In genomic region chr8:84738715-84739400, GRCm38 (mm10) we compare ENCODE assay signal across 8 mouse cellular contexts. TPM values are rescaled to one million over a fixed set of nuclear protein-coding genes. Genes with fewer than 3 reads are reported as not detected.
DNase-seq lines count a peak whose midpoint lies in the region; ATAC-seq and TF ChIP-seq lines count a peak whose summit lies in the region.

No protein-coding gene starts in this region.

- no peak overlapping the region for H3K4me3 ChIP-seq in lung, embryonic 16.5 days (ENCODE audit: low read length)
- no peak overlapping the region for H3K4me3 ChIP-seq in hindbrain, embryonic 13.5 days
- no peak overlapping the region for H3K4me3 ChIP-seq in olfactory bulb, adult 2 months (ENCODE audit: insufficient read depth, low read depth, low read length)

- H3K36me3 ChIP-seq in lung, embryonic 16.5 days (ENCODE audit: control insufficient read depth, insufficient read depth, low read length): no peaks in the 10 kb centered on the region
- H3K36me3 ChIP-seq in hindbrain, embryonic 13.5 days: no peaks in the 10 kb centered on the region

- H3K9ac ChIP-seq in lung, embryonic 16.5 days (ENCODE audit: low read length): peak overlapping the region; percentile 55; the same call in 1 of the 2 replicates
- peak overlapping the region; percentile 51; the same call in 1 of the 2 replicates for H3K9ac ChIP-seq in hindbrain, embryonic 13.5 days

- H3K4me2 ChIP-seq in lung, embryonic 16.5 days (ENCODE audit: low read depth, low read length): no peak overlapping the region
- H3K4me2 ChIP-seq in hindbrain, embryonic 13.5 days: no peak overlapping the region

- peak overlapping the region; percentile 70 for H3K27ac ChIP-seq in lung, embryonic 16.5 days (ENCODE audit: low read length)
- peak overlapping the region; percentile 64 for H3K27ac ChIP-seq in hindbrain, embryonic 13.5 days
- H3K27ac ChIP-seq in olfactory bulb, adult 2 months (ENCODE audit: insufficient read depth, low read depth, low read length): peak overlapping the region; percentile 36; the same call in 1 of the 2 replicates

- no peak for TF ChIP-seq POLR2A in olfactory bulb, adult 2 months (IDR thresholded peaks at IDR 0.05; ENCODE audit: insufficient read depth, low read depth, low read length)

- peak; percentile 92 for DNase-seq in heart, adult 11 months
- DNase-seq in heart, adult 9 months (ENCODE audit: low spot score in 2 of 2): no peak
- DNase-seq in lung, adult 18-20 months: no peak
- no peak for DNase-seq in urinary bladder, postnatal 36 days (ENCODE audit: low spot score in 2 of 2)

- H3K4me1 ChIP-seq in lung, embryonic 16.5 days (replicated peaks; ENCODE audit: control insufficient read depth, insufficient read depth, low read length): peaks cover 68% of the 10 kb centered on the region
- peaks cover 91% of the 10 kb centered on the region for H3K4me1 ChIP-seq in hindbrain, embryonic 13.5 days (replicated peaks)
- H3K4me1 ChIP-seq in olfactory bulb, adult 2 months (ENCODE audit: control insufficient read depth, insufficient read depth, low read length): peaks cover 59% of the 10 kb centered on the region

- ATAC-seq in lung, embryonic 16.5 days (ENCODE audit: low read depth): no peak
- ATAC-seq in hindbrain, embryonic 13.5 days (ENCODE audit: low FRiP score): no peak
- ATAC-seq in monocyte, adult 5-6 weeks (replicated peaks; ENCODE audit: insufficient number of reproducible peaks, low FRiP score, low TSS enrichment, poor library complexity, severe bottlenecking): no peak

- no peaks in the 10 kb centered on the region for H3K27me3 ChIP-seq in lung, embryonic 16.5 days (ENCODE audit: control insufficient read depth, insufficient read depth, low read depth, low read length)
- peaks cover 100% of the 10 kb centered on the region for H3K27me3 ChIP-seq in hindbrain, embryonic 13.5 days

- 59% methylated on average over 10 of the region's 10 CpGs for WGBS in lung, embryonic 16.5 days
- WGBS in hindbrain, embryonic 13.5 days: 38% methylated on average over 10 of the region's 10 CpGs
- 67% methylated on average over 10 of the region's 10 CpGs for WGBS in olfactory bulb, adult 2 months

- no peaks in the 10 kb centered on the region for H3K9me3 ChIP-seq in lung, embryonic 16.5 days (ENCODE audit: control insufficient read depth, low read length)
- H3K9me3 ChIP-seq in hindbrain, embryonic 13.5 days: no peaks in the 10 kb centered on the region

- no peak for TF ChIP-seq CTCF in olfactory bulb, adult 2 months (IDR thresholded peaks at IDR 0.05; ENCODE audit: insufficient read depth, low read depth, low read length)

RNA-seq across cellular contexts. Expression of gene G430095P16Rik, which starts 16.1 kb away (rescaled TPM):
- polyA plus RNA-seq in lung, embryonic 16.5 days (2015; fragmentation: Nextera tagmentation; extraction: Ambion mirVana): 3.1 and 3.7 TPM in 2 replicates
- 1.0 and 2.3 TPM in 2 replicates for polyA plus RNA-seq in hindbrain, embryonic 13.5 days (2015; fragmentation: Nextera tagmentation; extraction: Ambion mirVana)
- not detected in 2 replicates for polyA plus RNA-seq in olfactory bulb, adult 2 months (2012; ENCODE audit: insufficient read depth, insufficient read length, low replicate concordance, missing spikeins)
- total RNA-seq in monocyte, adult 5-6 weeks (2017): 6.4 to 8.9 TPM (median 8.2 TPM) in 3 replicates

RNA-seq across cellular contexts. Expression of gene Lyl1, which starts 37.6 kb away (rescaled TPM):
- polyA plus RNA-seq in lung, embryonic 16.5 days (2015; fragmentation: Nextera tagmentation; extraction: Ambion mirVana): 11.4 and 12.5 TPM in 2 replicates
- 3.9 and 4.2 TPM in 2 replicates for polyA plus RNA-seq in hindbrain, embryonic 13.5 days (2015; fragmentation: Nextera tagmentation; extraction: Ambion mirVana)
- polyA plus RNA-seq in olfactory bulb, adult 2 months (2012; ENCODE audit: insufficient read depth, insufficient read length, low replicate concordance, missing spikeins): not detected in 2 replicates
- 41.7 to 46.2 TPM (median 45.0 TPM) in 3 replicates for total RNA-seq in monocyte, adult 5-6 weeks (2017)

RNA-seq across cellular contexts. Expression of gene Nacc1, which starts 51.2 kb away (rescaled TPM):
- 16.9 and 19.5 TPM in 2 replicates for polyA plus RNA-seq in lung, embryonic 16.5 days (2015; fragmentation: Nextera tagmentation; extraction: Ambion mirVana)
- polyA plus RNA-seq in hindbrain, embryonic 13.5 days (2015; fragmentation: Nextera tagmentation; extraction: Ambion mirVana): 13.7 and 14.4 TPM in 2 replicates
- polyA plus RNA-seq in olfactory bulb, adult 2 months (2012; ENCODE audit: insufficient read depth, insufficient read length, low replicate concordance, missing spikeins): not detected in 2 replicates
- total RNA-seq in monocyte, adult 5-6 weeks (2017): 29.0 to 50.5 TPM (median 36.3 TPM) in 3 replicates

RNA-seq across cellular contexts. Expression of gene Trmt1, which starts 52.8 kb away (rescaled TPM):
- polyA plus RNA-seq in lung, embryonic 16.5 days (2015; fragmentation: Nextera tagmentation; extraction: Ambion mirVana): 54.7 and 58.8 TPM in 2 replicates
- polyA plus RNA-seq in hindbrain, embryonic 13.5 days (2015; fragmentation: Nextera tagmentation; extraction: Ambion mirVana): 51.9 and 60.3 TPM in 2 replicates
- polyA plus RNA-seq in olfactory bulb, adult 2 months (2012; ENCODE audit: insufficient read depth, insufficient read length, low replicate concordance, missing spikeins): not detected in 2 replicates
- total RNA-seq in monocyte, adult 5-6 weeks (2017): 40.1 to 46.6 TPM (median 44.7 TPM) in 3 replicates
